Mouse (Mus musculus): ENCODE measurements around the gene Zfp108. TPM values are rescaled to one million over a fixed set of nuclear protein-coding genes. Genes with fewer than 3 reads are reported as not detected.
A peak's percentile ranks its signal among the peaks of the same experiment; 100 is the strongest.

Zfp108 gene
- 5.7 and 6.1 TPM in 2 replicates for polyA plus RNA-seq (2015; fragmentation: Nextera tagmentation; extraction: Ambion mirVana)

GRCm38 (mm10) chr7:24254633-24255474 is at the start of gene Zfp108:
TSS of gene Zfp108 (plus strand) at chr7:24254794.
- Histone ChIP-seq H3K4me2 (ENCODE audit: low read length) (peak within 1 kb of the TSS; percentile 56), H3K9me3 (ENCODE audit: control insufficient read depth, low read length) (no peaks in the 10 kb centered on the region), H3K27ac (ENCODE audit: low read depth, low read length) (peak within 1 kb of the TSS; percentile 32; the same call in 1 of the 2 replicates), H3K4me3 (ENCODE audit: low read length) (peak within 1 kb of the TSS; percentile 52), H3K27me3 (replicated peaks; ENCODE audit: control insufficient read depth, insufficient read depth, low read length) (no peaks in the 10 kb centered on the region), H3K36me3 (ENCODE audit: control insufficient read depth, insufficient read depth, low read length) (peaks cover under 1% of the 10 kb centered on the region; the same call in 1 of the 2 replicates), H3K9ac (ENCODE audit: low read depth, low read length) (peak within 1 kb of the TSS; percentile 69), H3K4me1 (ENCODE audit: control insufficient read depth, insufficient read depth, low read depth, low read length) (peaks cover 13% of the 10 kb centered on the region)
- peak; percentile 93 for ATAC-seq
- WGBS = 20% methylated on average over 21 of the region's 21 CpGs

GRCm38 (mm10) chr7:24207488-24208261 is 46.9 kb upstream of the Zfp108 start:
- peak overlapping the region; percentile 80 for H3K9ac ChIP-seq (ENCODE audit: low read depth, low read length)
- H3K4me3 ChIP-seq (ENCODE audit: low read length) = peak overlapping the region; percentile 61
- H3K27me3 ChIP-seq (replicated peaks; ENCODE audit: control insufficient read depth, insufficient read depth, low read length) = no peaks in the 10 kb centered on the region; the same call in 1 of the 2 replicates
- WGBS = 12% methylated on average over 23 of the region's 24 CpGs
- H3K9me3 ChIP-seq (ENCODE audit: control insufficient read depth, low read length) = no peaks in the 10 kb centered on the region
- H3K27ac ChIP-seq (ENCODE audit: low read depth, low read length) = peak overlapping the region; percentile 73
- peaks cover 3% of the 10 kb centered on the region; the same call in 1 of the 2 replicates for H3K36me3 ChIP-seq (ENCODE audit: control insufficient read depth, insufficient read depth, low read length)
- H3K4me1 ChIP-seq (ENCODE audit: control insufficient read depth, insufficient read depth, low read depth, low read length) = peaks cover 6% of the 10 kb centered on the region
- peak overlapping the region; percentile 51 for H3K4me2 ChIP-seq (ENCODE audit: low read length)
- ATAC-seq = peak; percentile 92

GRCm38 (mm10) chr7:24208282-24208886 is 46.2 kb upstream of the Zfp108 start:
- H3K36me3 ChIP-seq (ENCODE audit: control insufficient read depth, insufficient read depth, low read length) = no peaks in the 10 kb centered on the region
- peak overlapping the region; percentile 51 for H3K4me2 ChIP-seq (ENCODE audit: low read length)
- H3K9me3 ChIP-seq (ENCODE audit: control insufficient read depth, low read length) = no peaks in the 10 kb centered on the region
- no peak overlapping the region for H3K27ac ChIP-seq (ENCODE audit: low read depth, low read length)
- peaks cover 6% of the 10 kb centered on the region for H3K4me1 ChIP-seq (ENCODE audit: control insufficient read depth, insufficient read depth, low read depth, low read length)
- ATAC-seq = peak; percentile 69
- 61% methylated on average over 7 of the region's 7 CpGs for WGBS
- no peaks in the 10 kb centered on the region; the same call in 1 of the 2 replicates for H3K27me3 ChIP-seq (replicated peaks; ENCODE audit: control insufficient read depth, insufficient read depth, low read length)
- no peak overlapping the region for H3K9ac ChIP-seq (ENCODE audit: low read depth, low read length)
- H3K4me3 ChIP-seq (ENCODE audit: low read length) = peak overlapping the region; percentile 61

- Histone ChIP-seq H3K27ac (ENCODE audit: low read depth, low read length) (no peak overlapping the region), H3K27me3 (replicated peaks; ENCODE audit: control insufficient read depth, insufficient read depth, low read length) (no peaks in the 10 kb centered on the region; the same call in 1 of the 2 replicates), H3K9me3 (ENCODE audit: control insufficient read depth, low read length) (no peaks in the 10 kb centered on the region), H3K9ac (ENCODE audit: low read depth, low read length) (no peak overlapping the region), H3K4me2 (ENCODE audit: low read length) (no peak overlapping the region), H3K36me3 (ENCODE audit: control insufficient read depth, insufficient read depth, low read length) (no peaks in the 10 kb centered on the region), H3K4me1 (ENCODE audit: control insufficient read depth, insufficient read depth, low read depth, low read length) (peaks cover 6% of the 10 kb centered on the region), H3K4me3 (ENCODE audit: low read length) (no peak overlapping the region)
- ATAC-seq = no peak
- WGBS = 87% methylated on average over 2 of the region's 2 CpGs
Observed at GRCm38 (mm10) chr7:24210296-24210695, 44.3 kb upstream of the Zfp108 start.

DNA sequence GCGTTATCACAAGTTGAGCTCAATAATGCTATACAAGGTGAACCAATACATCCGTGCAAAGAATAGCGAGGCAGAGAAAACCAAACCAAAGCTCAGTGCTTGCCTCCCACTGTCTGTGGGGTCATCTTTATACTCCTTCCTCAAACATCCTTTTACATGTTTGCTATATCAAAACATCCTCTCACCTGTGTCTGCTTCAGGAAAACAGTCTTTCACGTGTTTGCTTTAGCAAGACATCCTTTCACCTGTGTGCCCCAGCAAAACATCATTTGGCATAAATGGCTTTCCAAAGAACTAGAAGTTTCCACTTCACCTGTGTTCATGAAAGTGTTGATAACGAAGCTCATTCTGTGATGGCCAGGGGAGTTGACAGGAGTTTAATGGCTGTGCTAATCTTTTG is 43.3 kb upstream of the Zfp108 start, which contains the start of gene Zfp111:
Gene Zfp111, minus strand, starts transcription at position 101 of the 400 bp plus-strand sequence.
- Histone ChIP-seq H3K9ac (ENCODE audit: low read depth, low read length) (no peak within 1 kb of the TSS), H3K27me3 (replicated peaks; ENCODE audit: control insufficient read depth, insufficient read depth, low read length) (no peaks in the 10 kb centered on the region; the same call in 1 of the 2 replicates), H3K4me2 (ENCODE audit: low read length) (no peak within 1 kb of the TSS), H3K4me1 (ENCODE audit: control insufficient read depth, insufficient read depth, low read depth, low read length) (peaks cover 6% of the 10 kb centered on the region), H3K36me3 (ENCODE audit: control insufficient read depth, insufficient read depth, low read length) (no peaks in the 10 kb centered on the region), H3K4me3 (ENCODE audit: low read length) (no peak within 1 kb of the TSS), H3K9me3 (ENCODE audit: control insufficient read depth, low read length) (no peaks in the 10 kb centered on the region), H3K27ac (ENCODE audit: low read depth, low read length) (no peak within 1 kb of the TSS)
- ATAC-seq = no peak
- WGBS = 86% methylated on average over 5 of the region's 5 CpGs

GRCm38 (mm10) chr7:24237040-24237791 is 17.4 kb upstream of the Zfp108 start, which contains the start of gene Zfp109:
TSS of gene Zfp109 (minus strand) at chr7:24237560.
- Histone ChIP-seq H3K4me3 (ENCODE audit: low read length) (peak within 1 kb of the TSS; percentile 73), H3K4me2 (ENCODE audit: low read length) (peak within 1 kb of the TSS; percentile 72), H3K27ac (ENCODE audit: low read depth, low read length) (peak within 1 kb of the TSS; percentile 57; the same call in 1 of the 2 replicates), H3K27me3 (replicated peaks; ENCODE audit: control insufficient read depth, insufficient read depth, low read length) (no peaks in the 10 kb centered on the region), H3K9me3 (ENCODE audit: control insufficient read depth, low read length) (peaks cover 2% of the 10 kb centered on the region; the same call in 1 of the 2 replicates), H3K4me1 (ENCODE audit: control insufficient read depth, insufficient read depth, low read depth, low read length) (peaks cover 6% of the 10 kb centered on the region), H3K9ac (ENCODE audit: low read depth, low read length) (peak within 1 kb of the TSS; percentile 81), H3K36me3 (ENCODE audit: control insufficient read depth, insufficient read depth, low read length) (peaks cover 5% of the 10 kb centered on the region; the same call in 1 of the 2 replicates)
- peak; percentile 95 for ATAC-seq
- 6% methylated on average over 25 of the region's 28 CpGs for WGBS

- peaks cover 13% of the 10 kb centered on the region for H3K4me1 ChIP-seq (ENCODE audit: control insufficient read depth, insufficient read depth, low read depth, low read length)
- no peaks in the 10 kb centered on the region for H3K9me3 ChIP-seq (ENCODE audit: control insufficient read depth, low read length)
- 63% methylated on average over 9 of the region's 9 CpGs for WGBS
- H3K9ac ChIP-seq (ENCODE audit: low read depth, low read length) = no peak overlapping the region
- no peaks in the 10 kb centered on the region for H3K27me3 ChIP-seq (replicated peaks; ENCODE audit: control insufficient read depth, insufficient read depth, low read length)
- peak; percentile 65 for ATAC-seq
- H3K4me2 ChIP-seq (ENCODE audit: low read length) = peak overlapping the region; percentile 56
- H3K27ac ChIP-seq (ENCODE audit: low read depth, low read length) = no peak overlapping the region
- H3K36me3 ChIP-seq (ENCODE audit: control insufficient read depth, insufficient read depth, low read length) = no peaks in the 10 kb centered on the region
- peak overlapping the region; percentile 52 for H3K4me3 ChIP-seq (ENCODE audit: low read length)
Observed at GRCm38 (mm10) chr7:24253779-24254615, 597 bp upstream of the Zfp108 start.

All from hindbrain, embryonic 16.5 days (tissue).